Comparison of ENCODE assay signal across 21 mouse cellular contexts in the genomic region with DNA sequence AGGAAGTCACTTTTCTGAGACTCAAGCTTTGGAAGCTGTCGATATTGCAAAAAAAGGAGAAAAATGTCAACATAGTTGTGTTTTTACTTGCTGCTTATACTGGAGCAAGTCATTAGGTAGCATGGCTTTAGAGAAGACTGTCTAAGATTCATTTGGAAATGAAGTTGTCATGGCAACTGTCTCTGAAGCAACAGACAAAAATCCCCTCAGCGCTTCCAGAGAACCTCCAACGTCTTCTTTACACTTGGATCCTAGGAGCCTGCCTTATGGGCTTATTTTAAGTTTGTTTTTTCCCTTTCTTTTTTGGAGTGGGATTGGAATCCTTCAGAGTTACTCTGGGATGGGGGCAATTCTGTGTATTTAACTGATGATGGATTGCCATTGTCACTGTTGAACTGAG. TPM values are rescaled to one million over a fixed set of nuclear protein-coding genes. Genes with fewer than 3 reads are reported as not detected.
A peak's percentile ranks its signal among the peaks of the same experiment; 100 is the strongest.
DNase-seq lines count a peak whose midpoint lies in the region; ATAC-seq and TF ChIP-seq lines count a peak whose summit lies in the region.
"Had no signal": no experiment of that assay in that cellular context is flagged by ENCODE, and none has a peak within 500 bp of the region (broad histone marks: within the 10 kb centered on the region; RNA-seq: fewer than 3 reads in every experiment).

No protein-coding gene starts in this region.

- no peak overlapping the region for H3K4me3 ChIP-seq in left cerebral cortex, adult 2 months
- no peak overlapping the region for H3K4me3 ChIP-seq in forebrain, embryonic 16.5 days (replicated peaks; ENCODE audit: low read length)
- H3K4me3 ChIP-seq: embryonic facial prominence, embryonic 15.5 days; heart, adult 2 months; kidney, embryonic 15.5 days; liver, embryonic 12.5 days had no signal

- H3K27ac ChIP-seq in left cerebral cortex, adult 2 months: peak overlapping the region; percentile 69
- no peak overlapping the region for H3K27ac ChIP-seq in forebrain, embryonic 16.5 days (ENCODE audit: low read length)
- H3K27ac ChIP-seq: embryonic facial prominence, embryonic 15.5 days; heart, adult 2 months; kidney, embryonic 15.5 days; liver, embryonic 12.5 days had no signal

- no peak overlapping the region for H3K4me2 ChIP-seq in forebrain, embryonic 16.5 days (ENCODE audit: low read length)
- H3K4me2 ChIP-seq: embryonic facial prominence, embryonic 15.5 days; kidney, embryonic 15.5 days; liver, embryonic 12.5 days had no signal

- peak; percentile 91 for ATAC-seq in frontal cortex, adult (ENCODE audit: low TSS enrichment)
- peak; percentile 86 for ATAC-seq in forebrain, embryonic 16.5 days
- no peak for ATAC-seq in megakaryocyte progenitor cell, adult 5-6 weeks (replicated peaks; ENCODE audit: poor library complexity)
- ATAC-seq: liver, embryonic 12.5 days had no signal

- intact Hi-C loops in left cerebral cortex, adult 2 months (cut with DNase I): loop anchor here (5.0 to 10.0 kb wide), 2 partner anchors 103 to 240 kb away; partner anchors contain the start of gene Olfr878

- H3K27me3 ChIP-seq in forebrain, embryonic 16.5 days (replicated peaks; ENCODE audit: control insufficient read depth, insufficient read depth, low read length): no peaks in the 10 kb centered on the region
- H3K27me3 ChIP-seq: embryonic facial prominence, embryonic 15.5 days; kidney, embryonic 15.5 days; liver, embryonic 12.5 days had no signal

- DNase-seq in frontal cortex, postnatal 25 days (ENCODE audit: low spot score in 2 of 2): no peak
- DNase-seq in left cerebral cortex, adult 2 months (ENCODE audit: extremely low spot score in 1 of 2, low spot score in 2 of 2): peak in 1 of 2 experiments; percentile 14
- DNase-seq in left cerebral cortex, adult 18-20 months (ENCODE audit: low spot score in 2 of 2): no peak
- peak; percentile 61 to 82 for DNase-seq in right cerebral cortex, postnatal 10 days (ENCODE audit: low spot score in 2 of 2)
- DNase-seq in B cell, adult 2 months: no peak
- DNase-seq: adrenal gland, adult 8-10 months; heart, adult 2 months had no signal

- H3K9ac ChIP-seq in forebrain, embryonic 16.5 days (replicated peaks; ENCODE audit: low read depth, low read length): no peak overlapping the region
- H3K9ac ChIP-seq: embryonic facial prominence, embryonic 15.5 days; kidney, embryonic 15.5 days; liver, embryonic 12.5 days had no signal

- no peaks in the 10 kb centered on the region for H3K9me3 ChIP-seq in forebrain, embryonic 16.5 days (ENCODE audit: control insufficient read depth, low read length)
- H3K9me3 ChIP-seq: embryonic facial prominence, embryonic 15.5 days; kidney, embryonic 15.5 days; liver, embryonic 12.5 days had no signal

- no peaks in the 10 kb centered on the region for H3K36me3 ChIP-seq in forebrain, embryonic 16.5 days (ENCODE audit: control insufficient read depth, insufficient read depth)
- H3K36me3 ChIP-seq: embryonic facial prominence, embryonic 15.5 days; kidney, embryonic 15.5 days; liver, embryonic 12.5 days had no signal

- no peak for TF ChIP-seq CTCF in left cerebral cortex, adult 2 months (IDR thresholded peaks at IDR 0.05)

- H3K4me1 ChIP-seq in forebrain, embryonic 16.5 days (replicated peaks; ENCODE audit: control insufficient read depth, insufficient read depth, low read length): peaks cover 3% of the 10 kb centered on the region
- H3K4me1 ChIP-seq: embryonic facial prominence, embryonic 15.5 days; kidney, embryonic 15.5 days; liver, embryonic 12.5 days had no signal

- WGBS in forebrain, embryonic 16.5 days: 43% methylated on average over 3 of the region's 3 CpGs

RNA-seq across cellular contexts. Expression of gene Olfr876, which starts 11.9 kb away (rescaled TPM):
- total RNA-seq in left cerebral cortex, adult 2 months (2021): not detected
- total RNA-seq in left cerebral cortex, adult 18-20 months (2021): not detected
- polyA plus RNA-seq in forebrain, embryonic 16.5 days (2015; fragmentation: Nextera tagmentation; extraction: Ambion mirVana): not detected in 2 replicates
- total RNA-seq in megakaryocyte progenitor cell, adult 5-6 weeks (2015): not detected in 2 replicates
- not detected in 2 replicates for total RNA-seq in megakaryocyte progenitor cell, adult 5-6 weeks (2017)
- total RNA-seq: adrenal gland, adult 8-10 months; gastrocnemius, adult 18-20 months; heart, adult 2 months; left cerebral cortex, adult 8-10 months; megakaryocyte-erythroid progenitor cell, adult 5-6 weeks had no signal
- polyA plus RNA-seq: heart, adult 2 months; heart, postnatal 0 days; intestine, embryonic 14.5 days; kidney, embryonic 15.5 days; liver, embryonic 12.5 days; lung, embryonic 16.5 days; testis, adult 2 months; urinary bladder, adult 2 months had no signal

RNA-seq across cellular contexts. Expression of gene Olfr877, which starts 39.4 kb away (rescaled TPM):
- under 1 TPM in 1 of 2 experiments, not detected in 1; 0.25 TPM for total RNA-seq in left cerebral cortex, adult 2 months (2021)
- not detected for total RNA-seq in left cerebral cortex, adult 18-20 months (2021)
- not detected in 2 replicates for polyA plus RNA-seq in forebrain, embryonic 16.5 days (2015; fragmentation: Nextera tagmentation; extraction: Ambion mirVana)
- not detected in 2 replicates for total RNA-seq in megakaryocyte progenitor cell, adult 5-6 weeks (2015)
- total RNA-seq in megakaryocyte progenitor cell, adult 5-6 weeks (2017): not detected in 2 replicates
- total RNA-seq: adrenal gland, adult 8-10 months; gastrocnemius, adult 18-20 months; heart, adult 2 months; left cerebral cortex, adult 8-10 months; megakaryocyte-erythroid progenitor cell, adult 5-6 weeks had no signal
- polyA plus RNA-seq: heart, adult 2 months; heart, postnatal 0 days; intestine, embryonic 14.5 days; kidney, embryonic 15.5 days; liver, embryonic 12.5 days; lung, embryonic 16.5 days; testis, adult 2 months; urinary bladder, adult 2 months had no signal

RNA-seq across cellular contexts. Expression of gene Olfr875, which starts 43.0 kb away (rescaled TPM):
- not detected for total RNA-seq in left cerebral cortex, adult 2 months (2021)
- not detected for total RNA-seq in left cerebral cortex, adult 18-20 months (2021)
- polyA plus RNA-seq in forebrain, embryonic 16.5 days (2015; fragmentation: Nextera tagmentation; extraction: Ambion mirVana): not detected in 2 replicates
- total RNA-seq in megakaryocyte progenitor cell, adult 5-6 weeks (2015): not detected in 2 replicates
- not detected in 2 replicates for total RNA-seq in megakaryocyte progenitor cell, adult 5-6 weeks (2017)
- total RNA-seq: adrenal gland, adult 8-10 months; gastrocnemius, adult 18-20 months; heart, adult 2 months; left cerebral cortex, adult 8-10 months; megakaryocyte-erythroid progenitor cell, adult 5-6 weeks had no signal
- polyA plus RNA-seq: heart, adult 2 months; heart, postnatal 0 days; intestine, embryonic 14.5 days; kidney, embryonic 15.5 days; liver, embryonic 12.5 days; lung, embryonic 16.5 days; urinary bladder, adult 2 months had no signal

Comparison
In these comparisons a context has a peak if more than half of its experiments do, and no peak if none do; other contexts are left out.
1. DNase-seq: peak in right cerebral cortex, postnatal 10 days (2 of 2); none in frontal cortex, postnatal 25 days (0 of 2), left cerebral cortex, adult 18-20 months (0 of 2) and B cell, adult 2 months (0 of 2).